Mouse (Mus musculus): Measurements from ENCODE around the gene Fbxw2. TPM values are rescaled to one million over a fixed set of nuclear protein-coding genes. Genes with fewer than 3 reads are reported as not detected.
A peak's percentile ranks its signal among the peaks of the same experiment; 100 is the strongest.

Gene Fbxw2
- 74.5 and 82.0 TPM in 2 replicates for polyA plus RNA-seq (2011; ENCODE audit: insufficient read depth, insufficient read length, low read depth, missing spikeins)

DNA sequence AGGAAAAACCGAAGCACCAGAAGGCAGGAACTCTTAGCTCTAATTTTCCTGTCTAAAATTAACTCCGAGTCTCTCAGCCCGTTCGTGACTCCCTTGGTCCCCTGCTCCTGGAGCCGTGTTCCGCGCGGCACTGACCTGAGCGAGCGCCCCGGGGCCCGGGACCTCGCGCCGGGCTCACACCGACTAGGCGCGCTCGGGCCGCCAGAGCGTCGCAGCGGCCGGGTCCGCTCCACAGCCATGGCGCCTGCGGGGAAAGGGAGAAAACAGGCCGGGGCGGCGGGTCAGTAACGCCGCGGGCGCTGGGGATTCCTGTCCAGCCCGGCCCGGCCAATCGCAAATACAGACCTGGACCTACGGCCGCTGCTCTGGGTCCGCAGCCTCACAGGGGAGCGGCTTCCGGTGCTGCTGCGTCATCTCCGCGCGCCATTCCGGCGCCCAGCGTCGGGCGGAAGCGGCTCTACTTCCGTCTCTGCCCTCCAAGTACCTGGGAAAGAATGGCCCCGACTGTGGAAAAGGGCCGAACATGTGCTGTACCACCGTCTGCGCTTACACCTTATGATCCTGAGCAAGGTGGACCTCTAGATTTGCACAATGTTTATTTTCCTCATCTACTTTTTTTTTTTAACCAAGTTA lies at the start of gene Fbxw2:
Gene Fbxw2 (minus strand): TSS at position 485 of the 633 bp plus-strand sequence.
- peak within 1 kb of the TSS; percentile 39; the same call in 1 of the 2 replicates for H3K27ac ChIP-seq (ENCODE audit: insufficient read depth, low read length)
- H3K4me1 ChIP-seq (ENCODE audit: control insufficient read depth, insufficient read depth, low read length): peaks cover 2% of the 10 kb centered on the region
- TF ChIP-seq EP300 (IDR thresholded peaks at IDR 0.05; ENCODE audit: insufficient read depth, low read depth, low read length): no peak
- TF ChIP-seq CTCF (IDR thresholded peaks at IDR 0.05; ENCODE audit: low read depth, low read length): no peak
- peak; percentile 78 for TF ChIP-seq POLR2A (IDR thresholded peaks at IDR 0.05; ENCODE audit: insufficient read depth, low read length)
- H3K36me3 ChIP-seq (ENCODE audit: control insufficient read depth, insufficient read depth, low read length, poor library complexity, severe bottlenecking): peaks cover 13% of the 10 kb centered on the region
- H3K9ac ChIP-seq (ENCODE audit: low read depth, poor library complexity, severe bottlenecking): peak within 1 kb of the TSS; percentile 91
- H3K9me3 ChIP-seq (replicated peaks; ENCODE audit: control insufficient read depth, insufficient read depth, low read length, poor library complexity, severe bottlenecking): peaks cover 5% of the 10 kb centered on the region
- H3K4me3 ChIP-seq (ENCODE audit: low read depth, low read length): peak within 1 kb of the TSS; percentile 97
- H3K27me3 ChIP-seq (ENCODE audit: control insufficient read depth, insufficient read depth, low read length, poor library complexity, severe bottlenecking): no peaks in the 10 kb centered on the region

DNA sequence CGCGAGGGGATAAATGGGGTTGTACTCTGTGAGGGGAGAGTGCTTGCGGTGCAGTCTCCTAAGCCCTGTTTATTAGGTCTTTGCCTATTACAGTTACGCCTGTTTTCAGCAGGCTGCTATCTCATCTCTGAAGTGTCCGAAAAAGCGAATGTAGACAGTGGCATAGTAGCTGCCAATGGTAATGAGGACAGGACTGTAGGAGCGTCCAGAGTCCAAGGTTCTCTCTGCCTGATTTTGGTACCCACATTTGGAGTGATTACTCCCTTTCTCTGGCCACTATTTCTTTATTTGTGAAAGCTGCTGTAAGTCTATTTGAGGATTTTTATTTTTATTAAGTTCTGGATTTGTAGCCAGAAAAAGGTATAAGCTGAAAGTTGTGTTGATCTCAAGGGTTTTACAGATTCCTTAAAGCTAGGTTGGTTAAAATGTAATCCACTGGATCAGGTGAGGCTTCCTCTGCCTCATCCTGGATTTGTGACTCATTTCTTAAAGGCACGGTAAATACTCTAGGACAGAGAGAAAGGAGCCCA lies 48.8 kb upstream of the Fbxw2 start, which contains the start of gene Psmd5:
Gene Psmd5 (minus strand): TSS at position 153 of the 530 bp plus-strand sequence.
- TF ChIP-seq CTCF (IDR thresholded peaks at IDR 0.05; ENCODE audit: low read depth, low read length): no peak
- TF ChIP-seq POLR2A (IDR thresholded peaks at IDR 0.05; ENCODE audit: insufficient read depth, low read length): no peak
- TF ChIP-seq EP300 (IDR thresholded peaks at IDR 0.05; ENCODE audit: insufficient read depth, low read depth, low read length): no peak
- Histone ChIP-seq H3K4me1 (ENCODE audit: control insufficient read depth, insufficient read depth, low read length) (no peaks in the 10 kb centered on the region), H3K9me3 (replicated peaks; ENCODE audit: control insufficient read depth, insufficient read depth, low read length, poor library complexity, severe bottlenecking) (no peaks in the 10 kb centered on the region), H3K36me3 (ENCODE audit: control insufficient read depth, insufficient read depth, low read length, poor library complexity, severe bottlenecking) (no peaks in the 10 kb centered on the region), H3K27ac (ENCODE audit: insufficient read depth, low read length) (no peak within 1 kb of the TSS), H3K4me3 (ENCODE audit: low read depth, low read length) (peak within 1 kb of the TSS; percentile 59), H3K9ac (ENCODE audit: low read depth, poor library complexity, severe bottlenecking) (peak within 1 kb of the TSS; percentile 67), H3K27me3 (ENCODE audit: control insufficient read depth, insufficient read depth, low read length, poor library complexity, severe bottlenecking) (no peaks in the 10 kb centered on the region)

DNA sequence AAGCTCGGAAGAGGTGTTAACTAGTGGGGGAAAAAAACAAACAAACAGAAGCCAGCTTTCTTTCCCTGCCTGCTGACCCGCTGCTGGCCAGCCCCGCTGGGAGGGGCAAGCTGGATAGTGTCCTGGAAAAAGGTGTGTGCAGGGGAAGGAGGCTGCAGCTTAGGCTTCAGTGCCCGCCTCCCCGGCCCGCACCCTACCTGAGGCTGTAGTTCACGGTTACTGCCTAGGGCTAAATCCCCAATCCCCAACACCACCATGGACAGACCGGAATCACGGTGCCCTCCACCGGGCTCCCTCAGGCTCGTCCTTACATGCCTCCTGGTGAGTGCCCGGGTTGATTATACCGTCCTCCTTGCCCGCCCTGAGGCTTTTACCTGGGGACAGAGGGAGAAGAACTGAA lies 48.2 kb upstream of the Fbxw2 start, which contains the start of gene Cutal:
Gene Cutal (plus strand): TSS at position 126 of the 400 bp plus-strand sequence.
- Histone ChIP-seq H3K4me3 (ENCODE audit: low read depth, low read length) (peak within 1 kb of the TSS; percentile 59), H3K36me3 (ENCODE audit: control insufficient read depth, insufficient read depth, low read length, poor library complexity, severe bottlenecking) (no peaks in the 10 kb centered on the region), H3K27me3 (ENCODE audit: control insufficient read depth, insufficient read depth, low read length, poor library complexity, severe bottlenecking) (no peaks in the 10 kb centered on the region), H3K4me1 (ENCODE audit: control insufficient read depth, insufficient read depth, low read length) (no peaks in the 10 kb centered on the region), H3K9me3 (replicated peaks; ENCODE audit: control insufficient read depth, insufficient read depth, low read length, poor library complexity, severe bottlenecking) (no peaks in the 10 kb centered on the region), H3K27ac (ENCODE audit: insufficient read depth, low read length) (no peak within 1 kb of the TSS), H3K9ac (ENCODE audit: low read depth, poor library complexity, severe bottlenecking) (peak within 1 kb of the TSS; percentile 67)
- no peak for TF ChIP-seq CTCF (IDR thresholded peaks at IDR 0.05; ENCODE audit: low read depth, low read length)
- TF ChIP-seq EP300 (IDR thresholded peaks at IDR 0.05; ENCODE audit: insufficient read depth, low read depth, low read length): no peak

DNA sequence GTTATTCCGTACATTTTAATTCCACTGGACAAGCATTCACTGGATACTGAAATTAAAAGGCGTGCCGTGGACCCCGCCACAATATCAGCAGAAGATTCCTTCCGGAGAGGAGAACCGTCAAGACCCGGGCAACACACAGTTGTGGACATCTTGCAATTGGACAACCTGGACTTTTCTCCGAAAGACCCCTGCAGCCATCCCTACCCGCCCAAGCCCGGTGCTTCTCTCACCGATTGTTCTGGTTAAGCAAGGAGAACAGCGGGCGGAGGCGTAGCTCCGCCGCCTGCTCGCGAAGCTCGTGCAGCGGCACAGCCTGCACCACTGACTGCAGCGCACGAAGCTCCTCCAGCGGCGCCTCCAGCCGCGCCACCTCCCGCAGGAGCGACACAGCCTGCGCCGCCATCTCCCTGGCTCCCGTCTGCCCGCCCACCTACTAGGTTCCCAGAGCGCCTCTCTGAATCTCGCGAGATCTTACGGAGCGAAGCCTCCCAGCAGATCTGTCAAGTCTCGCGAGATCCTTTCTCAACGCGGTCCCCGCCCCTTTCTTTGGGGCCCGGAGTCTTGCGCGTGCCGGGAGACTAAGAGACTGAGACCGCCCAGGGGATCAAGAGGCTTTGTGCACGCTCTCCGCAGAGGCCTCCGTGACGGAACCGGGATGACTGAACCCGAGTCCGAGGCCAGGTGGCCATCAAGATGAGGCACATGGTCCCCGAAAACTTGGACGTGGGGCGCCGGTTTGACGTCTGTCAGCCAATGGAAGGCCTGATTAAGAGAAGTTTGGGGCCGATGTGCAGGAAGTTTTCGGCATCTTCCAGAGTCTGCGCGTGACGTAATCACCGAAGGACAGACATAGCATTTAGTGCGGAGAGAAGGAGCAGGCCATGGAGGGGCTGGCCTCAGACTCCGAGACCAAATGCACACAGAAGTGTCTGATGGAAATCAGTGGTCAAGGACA lies 44.7 kb upstream of the Fbxw2 start:
- Histone ChIP-seq H3K36me3 (ENCODE audit: control insufficient read depth, insufficient read depth, low read length, poor library complexity, severe bottlenecking) (peaks cover 5% of the 10 kb centered on the region), H3K4me3 (ENCODE audit: low read depth, low read length) (peak overlapping the region; percentile 94), H3K9ac (ENCODE audit: low read depth, poor library complexity, severe bottlenecking) (peak overlapping the region; percentile 60), H3K27me3 (ENCODE audit: control insufficient read depth, insufficient read depth, low read length, poor library complexity, severe bottlenecking) (no peaks in the 10 kb centered on the region), H3K9me3 (replicated peaks; ENCODE audit: control insufficient read depth, insufficient read depth, low read length, poor library complexity, severe bottlenecking) (no peaks in the 10 kb centered on the region), H3K27ac (ENCODE audit: insufficient read depth, low read length) (peak overlapping the region; percentile 59; the same call in 1 of the 2 replicates), H3K4me1 (ENCODE audit: control insufficient read depth, insufficient read depth, low read length) (no peaks in the 10 kb centered on the region)
- TF ChIP-seq EP300 (IDR thresholded peaks at IDR 0.05; ENCODE audit: insufficient read depth, low read depth, low read length) (no peak), CTCF (IDR thresholded peaks at IDR 0.05; ENCODE audit: low read depth, low read length) (no peak), POLR2A (IDR thresholded peaks at IDR 0.05; ENCODE audit: insufficient read depth, low read length) (peak; percentile 88)

DNA sequence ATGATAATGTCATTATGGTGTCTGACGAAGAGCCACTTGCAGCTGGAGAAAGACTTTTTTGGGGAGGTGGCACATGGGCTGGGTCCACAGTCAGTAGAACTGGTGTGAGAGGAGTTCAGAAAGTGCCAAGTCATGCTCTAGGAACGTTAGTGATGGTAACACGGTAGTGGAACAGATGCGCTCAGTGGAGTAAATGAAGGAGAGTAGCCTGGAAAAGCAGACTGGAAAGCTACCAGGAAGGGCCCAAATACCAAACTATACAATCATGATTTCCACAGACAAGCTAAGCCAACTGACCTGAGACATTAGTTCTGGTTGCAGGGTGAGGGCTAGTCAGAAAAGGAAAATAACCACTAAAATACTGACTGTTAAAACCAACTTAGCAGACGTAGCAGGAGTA lies 43.6 kb upstream of the Fbxw2 start:
- no peaks in the 10 kb centered on the region for H3K4me1 ChIP-seq (ENCODE audit: control insufficient read depth, insufficient read depth, low read length)
- no peaks in the 10 kb centered on the region for H3K9me3 ChIP-seq (replicated peaks; ENCODE audit: control insufficient read depth, insufficient read depth, low read length, poor library complexity, severe bottlenecking)
- no peaks in the 10 kb centered on the region for H3K27me3 ChIP-seq (ENCODE audit: control insufficient read depth, insufficient read depth, low read length, poor library complexity, severe bottlenecking)
- H3K9ac ChIP-seq (ENCODE audit: low read depth, poor library complexity, severe bottlenecking): peak overlapping the region; percentile 62
- H3K4me3 ChIP-seq (ENCODE audit: low read depth, low read length): peak overlapping the region; percentile 63
- no peak overlapping the region for H3K27ac ChIP-seq (ENCODE audit: insufficient read depth, low read length)
- H3K36me3 ChIP-seq (ENCODE audit: control insufficient read depth, insufficient read depth, low read length, poor library complexity, severe bottlenecking): peaks cover 16% of the 10 kb centered on the region
- no peak for TF ChIP-seq EP300 (IDR thresholded peaks at IDR 0.05; ENCODE audit: insufficient read depth, low read depth, low read length)
- TF ChIP-seq POLR2A (IDR thresholded peaks at IDR 0.05; ENCODE audit: insufficient read depth, low read length): no peak
- no peak for TF ChIP-seq CTCF (IDR thresholded peaks at IDR 0.05; ENCODE audit: low read depth, low read length)
